Mouse (Mus musculus): Measurements from ENCODE around the gene Ufm1. TPM values are rescaled to one million over a fixed set of nuclear protein-coding genes. Genes with fewer than 3 reads are reported as not detected.
A peak's percentile ranks its signal among the peaks of the same experiment; 100 is the strongest.

Ufm1 gene
- polyA plus RNA-seq (2012; rRNA removed), result 3.4 and 7.7 TPM in 2 replicates

DNA sequence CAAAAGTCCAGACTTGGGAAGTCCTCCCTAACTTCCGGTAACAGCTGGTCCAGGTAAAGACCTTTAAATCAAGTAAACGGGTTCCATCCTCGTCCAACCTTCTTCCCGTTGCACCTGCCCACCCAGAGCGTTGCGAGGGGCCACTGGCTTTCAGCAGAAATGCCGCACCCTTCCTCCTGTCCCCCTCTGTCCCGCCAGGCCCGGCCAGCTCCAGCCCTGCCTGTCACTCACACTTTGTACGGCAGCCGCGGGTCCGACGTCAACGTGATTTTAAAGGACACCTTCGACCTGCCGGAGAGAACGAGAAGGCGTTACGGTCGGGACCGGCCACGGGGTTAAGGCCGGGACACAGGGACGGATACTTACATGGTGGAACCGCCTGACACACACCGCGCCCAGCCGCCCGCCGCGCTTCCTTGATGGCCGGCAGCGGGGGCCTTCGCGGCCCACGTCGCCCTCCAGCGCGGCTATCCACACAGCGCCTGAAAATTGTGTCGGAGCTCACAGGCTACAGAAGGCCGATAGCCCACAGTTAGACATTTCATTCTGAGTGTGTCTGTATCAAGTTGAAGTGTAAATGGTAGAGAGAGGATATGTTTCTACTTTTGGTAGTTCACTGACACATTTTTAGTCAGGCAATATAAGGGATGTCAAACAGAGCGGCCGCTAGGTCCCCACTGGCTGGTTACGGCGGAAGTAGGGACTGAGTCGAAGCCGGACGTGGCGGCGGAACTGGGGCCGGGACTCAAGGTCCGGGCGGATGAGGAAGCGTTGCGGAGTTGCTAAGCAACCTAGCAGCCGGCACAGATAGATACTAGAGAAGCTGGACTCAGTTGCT, at the start of gene Ufm1:
Ufm1 (minus strand) TSS at position 448 of the 838 bp plus-strand sequence.
- no peak for TF ChIP-seq CTCF (IDR thresholded peaks at IDR 0.05; ENCODE audit: insufficient read depth, low read length)
- TF ChIP-seq POLR2A (IDR thresholded peaks at IDR 0.05; ENCODE audit: borderline replicate concordance, extremely low read depth, low read depth, low read length), result peak; percentile 58; the same call in 1 of the 2 replicates
- peak; percentile 84 for DNase-seq
- under 1% methylated on average over 58 of the region's 58 CpGs for WGBS
- peaks cover 7% of the 10 kb centered on the region; the same call in 1 of the 2 replicates for H3K4me1 ChIP-seq (ENCODE audit: control insufficient read depth, insufficient read depth, low read length)
- peak within 1 kb of the TSS; percentile 83 for H3K4me3 ChIP-seq (replicated peaks; ENCODE audit: extremely low read depth, low read depth, low read length)

DNA sequence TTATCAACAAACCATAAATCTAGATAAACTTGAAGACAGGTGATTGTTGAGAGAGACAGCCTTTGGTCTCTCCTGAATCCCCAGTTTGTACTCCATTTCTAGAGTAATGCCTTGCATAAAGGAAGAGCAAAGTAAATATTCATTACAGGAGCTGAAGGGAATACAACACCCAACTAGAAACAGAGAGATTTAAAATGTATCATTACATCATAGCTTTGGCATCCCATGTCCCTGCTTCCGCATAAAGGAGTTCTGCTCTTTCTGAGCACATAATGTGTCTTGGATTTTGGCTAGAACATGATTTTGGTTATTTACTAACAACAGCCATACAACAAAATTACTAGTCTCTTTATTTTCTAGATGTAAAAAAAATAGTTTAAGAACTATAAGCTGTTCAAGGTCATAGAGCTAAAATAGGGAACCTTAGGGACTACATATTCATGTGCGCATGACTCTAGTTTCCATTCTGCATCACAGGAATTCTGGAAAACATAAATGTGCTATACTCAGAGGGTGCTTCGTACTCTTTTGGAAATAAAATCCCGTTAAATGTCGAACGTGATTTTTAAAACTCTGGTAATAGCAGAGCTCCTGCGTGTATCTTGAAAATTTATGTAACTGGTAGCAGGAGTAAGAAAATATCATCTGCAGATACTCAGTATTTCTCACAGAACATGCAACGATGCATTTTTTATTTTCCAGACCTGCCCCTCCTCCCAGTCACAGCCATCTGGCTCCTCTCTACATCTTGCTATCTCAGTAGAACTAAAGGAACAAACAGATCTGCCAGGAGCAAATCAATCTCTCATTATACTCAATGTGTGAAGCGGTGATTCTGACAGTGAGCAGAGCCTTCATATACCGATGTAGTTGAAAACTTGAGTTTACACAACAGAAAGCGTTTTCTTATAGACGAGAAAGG, 27.2 kb upstream of the Ufm1 start:
- WGBS, result 74% methylated on average over 12 of the region's 12 CpGs
- Histone ChIP-seq H3K4me3 (replicated peaks; ENCODE audit: extremely low read depth, low read depth, low read length) (no peak overlapping the region), H3K4me1 (ENCODE audit: control insufficient read depth, insufficient read depth, low read length) (no peaks in the 10 kb centered on the region)
- TF ChIP-seq POLR2A (IDR thresholded peaks at IDR 0.05; ENCODE audit: borderline replicate concordance, extremely low read depth, low read depth, low read length), result no peak
- TF ChIP-seq CTCF (IDR thresholded peaks at IDR 0.05; ENCODE audit: insufficient read depth, low read length), result no peak
- DNase-seq, result no peak

GRCm38 (mm10) chr3:53871596-53871995, 8.0 kb upstream of the Ufm1 start:
- DNase-seq, result no peak
- WGBS, result 87% methylated on average over 1 of the region's 1 CpGs
- Histone ChIP-seq H3K4me3 (replicated peaks; ENCODE audit: extremely low read depth, low read depth, low read length) (no peak overlapping the region), H3K4me1 (ENCODE audit: control insufficient read depth, insufficient read depth, low read length) (no peaks in the 10 kb centered on the region)
- no peak for TF ChIP-seq POLR2A (IDR thresholded peaks at IDR 0.05; ENCODE audit: borderline replicate concordance, extremely low read depth, low read depth, low read length)
- no peak for TF ChIP-seq CTCF (IDR thresholded peaks at IDR 0.05; ENCODE audit: insufficient read depth, low read length)

DNA sequence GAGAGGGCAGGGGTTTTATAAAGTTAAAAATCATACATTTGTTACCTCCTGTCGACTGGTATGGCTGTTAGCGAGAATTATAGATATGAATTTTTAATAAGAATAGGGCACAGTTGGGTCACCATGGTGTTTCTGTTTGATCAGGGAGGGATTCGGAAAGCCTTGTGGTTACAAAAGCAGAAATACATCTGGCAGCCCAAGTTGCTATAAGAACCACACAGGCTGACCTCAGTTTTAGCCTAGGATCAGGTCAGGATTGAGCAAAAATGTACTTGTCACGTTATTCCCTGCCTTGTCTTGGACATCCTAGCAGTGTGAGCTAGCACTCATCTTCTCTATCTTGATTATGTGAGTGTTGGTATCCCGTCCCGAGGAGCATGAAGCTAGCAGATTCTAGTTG, 6.9 kb upstream of the Ufm1 start:
- 70% methylated on average over 6 of the region's 6 CpGs for WGBS
- no peak overlapping the region for H3K4me3 ChIP-seq (replicated peaks; ENCODE audit: extremely low read depth, low read depth, low read length)
- TF ChIP-seq POLR2A (IDR thresholded peaks at IDR 0.05; ENCODE audit: borderline replicate concordance, extremely low read depth, low read depth, low read length) (no peak), CTCF (IDR thresholded peaks at IDR 0.05; ENCODE audit: insufficient read depth, low read length) (no peak)
- H3K4me1 ChIP-seq (ENCODE audit: control insufficient read depth, insufficient read depth, low read length), result no peaks in the 10 kb centered on the region
- no peak for DNase-seq

DNA sequence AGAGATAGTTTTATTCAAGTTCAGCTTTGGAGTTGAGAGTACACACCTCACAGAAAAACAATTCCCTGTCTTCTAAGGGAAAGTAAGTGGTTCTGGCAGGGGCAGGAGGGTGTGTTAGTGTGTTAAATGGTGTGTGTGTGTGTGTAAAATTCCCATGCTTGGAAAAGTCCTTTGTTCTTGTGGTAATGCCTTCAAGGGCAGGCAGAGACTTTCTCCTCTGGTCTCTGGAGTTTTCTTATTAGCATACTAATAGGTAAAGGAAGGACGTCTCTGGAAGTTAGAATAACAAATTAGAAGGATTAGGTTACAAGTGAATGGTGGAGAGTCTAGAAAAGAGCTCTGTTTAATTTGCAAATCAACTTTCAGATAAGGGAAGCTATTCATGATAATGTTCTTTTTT, 5.6 kb upstream of the Ufm1 start:
- Histone ChIP-seq H3K4me3 (replicated peaks; ENCODE audit: extremely low read depth, low read depth, low read length) (no peak overlapping the region), H3K4me1 (ENCODE audit: control insufficient read depth, insufficient read depth, low read length) (no peaks in the 10 kb centered on the region)
- no peak for TF ChIP-seq POLR2A (IDR thresholded peaks at IDR 0.05; ENCODE audit: borderline replicate concordance, extremely low read depth, low read depth, low read length)
- TF ChIP-seq CTCF (IDR thresholded peaks at IDR 0.05; ENCODE audit: insufficient read depth, low read length), result no peak
- DNase-seq, result no peak
- WGBS, result 19% methylated on average over 1 of the region's 1 CpGs

DNA sequence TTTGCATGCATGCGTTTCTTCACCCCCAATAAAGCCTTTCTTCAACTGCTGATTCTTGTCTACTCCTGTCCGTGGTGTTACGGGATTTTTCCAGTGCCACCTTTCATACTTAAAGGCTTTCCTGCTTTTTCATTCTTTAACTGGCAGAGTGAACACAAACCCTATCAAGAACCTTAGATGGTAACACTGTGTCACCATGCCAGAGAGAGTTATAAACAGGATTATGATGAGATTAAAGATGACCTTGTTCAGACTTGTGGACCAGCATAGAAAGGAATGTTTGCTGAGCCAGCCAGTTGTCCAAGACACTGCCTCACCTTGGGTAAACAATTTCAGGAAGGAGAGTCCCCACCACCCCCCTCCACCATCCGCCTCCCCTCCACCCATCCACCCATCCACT, 4.6 kb upstream of the Ufm1 start:
- Histone ChIP-seq H3K4me3 (replicated peaks; ENCODE audit: extremely low read depth, low read depth, low read length) (no peak overlapping the region), H3K4me1 (ENCODE audit: control insufficient read depth, insufficient read depth, low read length) (no peaks in the 10 kb centered on the region)
- WGBS, result 74% methylated on average over 4 of the region's 4 CpGs
- no peak for DNase-seq
- TF ChIP-seq POLR2A (IDR thresholded peaks at IDR 0.05; ENCODE audit: borderline replicate concordance, extremely low read depth, low read depth, low read length) (no peak), CTCF (IDR thresholded peaks at IDR 0.05; ENCODE audit: insufficient read depth, low read length) (no peak)

- WGBS, result 87% methylated on average over 3 of the region's 3 CpGs
- no peak for DNase-seq
- TF ChIP-seq CTCF (IDR thresholded peaks at IDR 0.05; ENCODE audit: insufficient read depth, low read length) (no peak), POLR2A (IDR thresholded peaks at IDR 0.05; ENCODE audit: borderline replicate concordance, extremely low read depth, low read depth, low read length) (no peak)
- no peak overlapping the region for H3K4me3 ChIP-seq (replicated peaks; ENCODE audit: extremely low read depth, low read depth, low read length)
- no peaks in the 10 kb centered on the region for H3K4me1 ChIP-seq (ENCODE audit: control insufficient read depth, insufficient read depth, low read length)
Observed at GRCm38 (mm10) chr3:53854831-53855230, 8.8 kb downstream of the Ufm1 start.

GRCm38 (mm10) chr3:53854261-53854660, 9.4 kb downstream of the Ufm1 start:
- DNase-seq, result no peak
- Histone ChIP-seq H3K4me1 (ENCODE audit: control insufficient read depth, insufficient read depth, low read length) (no peaks in the 10 kb centered on the region), H3K4me3 (replicated peaks; ENCODE audit: extremely low read depth, low read depth, low read length) (no peak overlapping the region)
- whole genome bisulfite sequencing, result 87% methylated on average over 4 of the region's 4 CpGs
- TF ChIP-seq POLR2A (IDR thresholded peaks at IDR 0.05; ENCODE audit: borderline replicate concordance, extremely low read depth, low read depth, low read length) (no peak), CTCF (IDR thresholded peaks at IDR 0.05; ENCODE audit: insufficient read depth, low read length) (no peak)

- no peaks in the 10 kb centered on the region for H3K4me1 ChIP-seq (ENCODE audit: control insufficient read depth, insufficient read depth, low read length)
- H3K4me3 ChIP-seq (replicated peaks; ENCODE audit: extremely low read depth, low read depth, low read length), result no peak overlapping the region
- TF ChIP-seq POLR2A (IDR thresholded peaks at IDR 0.05; ENCODE audit: borderline replicate concordance, extremely low read depth, low read depth, low read length) (no peak), CTCF (IDR thresholded peaks at IDR 0.05; ENCODE audit: insufficient read depth, low read length) (no peak)
- 77% methylated on average over 11 of the region's 11 CpGs for WGBS
- DNase-seq, result no peak
Observed at GRCm38 (mm10) chr3:53848262-53848661, 15.4 kb downstream of the Ufm1 start.

All from lung, adult 2 months (tissue).